Mouse (Mus musculus) thymus, postnatal 14 days (tissue): ENCODE data around the gene Hacl1.
A peak's percentile ranks its signal among the peaks of the same experiment; 100 is the strongest.

ENCODE experiments used
- DNase-seq: peaks from one replicate; pipeline ENCODE4 v3.0.0; 2021

Gene Hacl1

GRCm38 (mm10) chr14:31661671-31662554 is 20.8 kb upstream of the Hacl1 start:
- DNase-seq, result peak; percentile 74

GRCm38 (mm10) chr14:31660312-31661093 is 19.4 kb upstream of the Hacl1 start:
- DNase-seq, result no peak

- no peak for DNase-seq
Measured at GRCm38 (mm10) chr14:31659501-31660181, 18.6 kb upstream of the Hacl1 start.

- DNase-seq, result no peak
Measured at GRCm38 (mm10) chr14:31658126-31658680, 17.1 kb upstream of the Hacl1 start.

GRCm38 (mm10) chr14:31656857-31657645 is 16.0 kb upstream of the Hacl1 start:
- peak; percentile 81 for DNase-seq

- no peak for DNase-seq
Measured at GRCm38 (mm10) chr14:31656386-31656785, 15.3 kb upstream of the Hacl1 start.

GRCm38 (mm10) chr14:31655406-31655805 is 14.3 kb upstream of the Hacl1 start:
- no peak for DNase-seq

GRCm38 (mm10) chr14:31654816-31655215 is 13.7 kb upstream of the Hacl1 start:
- no peak for DNase-seq

GRCm38 (mm10) chr14:31653101-31653875 is 12.2 kb upstream of the Hacl1 start:
- DNase-seq, result no peak

GRCm38 (mm10) chr14:31652624-31653023 is 11.5 kb upstream of the Hacl1 start:
- no peak for DNase-seq

GRCm38 (mm10) chr14:31652106-31652505 is 11.0 kb upstream of the Hacl1 start:
- no peak for DNase-seq

GRCm38 (mm10) chr14:31651206-31651605 is 10.1 kb upstream of the Hacl1 start:
- no peak for DNase-seq

GRCm38 (mm10) chr14:31650347-31650746 is 9.3 kb upstream of the Hacl1 start:
- DNase-seq, result no peak

GRCm38 (mm10) chr14:31647991-31648390 is 6.9 kb upstream of the Hacl1 start:
- DNase-seq, result no peak

GRCm38 (mm10) chr14:31645920-31646319 is 4.8 kb upstream of the Hacl1 start:
- no peak for DNase-seq

- DNase-seq, result no peak
Measured at GRCm38 (mm10) chr14:31644931-31645547, 4.0 kb upstream of the Hacl1 start.

GRCm38 (mm10) chr14:31644183-31644830 is 3.2 kb upstream of the Hacl1 start:
- no peak for DNase-seq

GRCm38 (mm10) chr14:31641506-31642155 is 545 bp upstream of the Hacl1 start:
- no peak for DNase-seq

GRCm38 (mm10) chr14:31640346-31640889 is 668 bp downstream of the Hacl1 start, which contains the start of gene Gm49387:
Gene Gm49387 (minus strand): TSS chr14:31640878.
- DNase-seq, result no peak
